Mouse (Mus musculus) forebrain, embryonic 11.5 days (tissue): ENCODE measurements at regions not wholly inside any gene's neighbourhood (a gene's known extent, or its start where the extent isn't known, plus 50 kb on each side); places are given as distances from the start of the nearest gene placed in this dataset.

Experiments used
- ATAC-seq: fragments of 200-750 bp; cut with Nextera tagmentation; replicated peaks from 2 replicates; pipeline ENCODE4 v1.8.0; 2017; ENCODE audit warnings: moderate TSS enrichment; ENCODE audit not compliant: low FRiP score
- DNase-seq: peaks from one replicate; pipeline ENCODE4 v3.0.0-alpha.2; 2017; ENCODE audit warnings: low spot score
- H3K27ac ChIP-seq: fragments of 300-500 bp; sonication (generic); 2 replicates; pipeline ENCODE4 v1.5.1; 2014; ENCODE audit warnings: low read depth, low read length
- H3K27me3 ChIP-seq: fragments of 300-500 bp; sonication (generic); 2 replicates; pipeline ENCODE4 v1.6.1; 2014; ENCODE audit warnings: mild to moderate bottlenecking, low read length, mixed read lengths; ENCODE audit not compliant: control insufficient read depth, insufficient read depth
- H3K36me3 ChIP-seq: fragments of 300-500 bp; sonication (generic); 2 replicates; pipeline ENCODE4 v1.6.1; 2014; ENCODE audit warnings: mild to moderate bottlenecking, low read length, moderate library complexity, mixed read lengths; ENCODE audit not compliant: control insufficient read depth, insufficient read depth
- H3K4me1 ChIP-seq: fragments of 300-500 bp; sonication (generic); replicated peaks from 2 replicates; pipeline ENCODE4 v1.6.1; 2014; ENCODE audit warnings: low read length, mixed read lengths; ENCODE audit not compliant: control insufficient read depth, insufficient read depth
- H3K4me2 ChIP-seq: fragments of 300-500 bp; sonication (generic); 2 replicates; pipeline ENCODE4 v1.6.1; 2014; ENCODE audit warnings: low read depth, mild to moderate bottlenecking, low read length, moderate library complexity, mixed read lengths; ENCODE audit not compliant: severe bottlenecking
- H3K4me3 ChIP-seq: fragments of 300-500 bp; sonication (generic); 2 replicates; pipeline ENCODE4 v1.5.1; 2014; ENCODE audit warnings: low read depth, low read length
- H3K9ac ChIP-seq: fragments of 300-500 bp; sonication (generic); 2 replicates; pipeline ENCODE4 v1.6.1; 2014; ENCODE audit warnings: low read length
- H3K9me3 ChIP-seq: fragments of 300-500 bp; sonication (generic); 2 replicates; pipeline ENCODE4 v1.6.1; 2016; ENCODE audit warnings: low read length, mixed read lengths; ENCODE audit not compliant: control insufficient read depth
- WGBS: fragments of 180-500 bp; shearing (Covaris S2); extraction: QIAGEN DNeasy Blood & Tissue Kit; methylation state at CpG from one replicate; pipeline ENCODE4 v1.1.7; 2014; 5-methylcytosine and 5-hydroxymethylcytosine counted together

- Histone ChIP-seq H3K9me3 (no peaks in the 10 kb centered on the region), H3K4me3 (no peak overlapping the region), H3K4me1 (no peaks in the 10 kb centered on the region), H3K4me2 (no peak overlapping the region), H3K36me3 (no peaks in the 10 kb centered on the region), H3K27me3 (no peaks in the 10 kb centered on the region), H3K27ac (no peak overlapping the region), H3K9ac (no peak overlapping the region)
- no peak for ATAC-seq
- DNase-seq: no peak
These were observed 86.9 kb downstream of the Ndufa10 start for GRCm38 (mm10) chr1:92386752-92387151.

GRCm38 (mm10) chr1:92384945-92385344 is 88.7 kb downstream of the Ndufa10 start:
- ATAC-seq (no peak), DNase-seq (no peak)
- no peak overlapping the region for H3K4me2 ChIP-seq
- no peaks in the 10 kb centered on the region for H3K4me1 ChIP-seq
- H3K36me3 ChIP-seq: no peaks in the 10 kb centered on the region
- H3K4me3 ChIP-seq: no peak overlapping the region
- no peak overlapping the region for H3K27ac ChIP-seq
- H3K27me3 ChIP-seq: no peaks in the 10 kb centered on the region
- H3K9ac ChIP-seq: no peak overlapping the region
- no peaks in the 10 kb centered on the region for H3K9me3 ChIP-seq

GRCm38 (mm10) chr1:92383749-92384148 is 89.9 kb downstream of the Ndufa10 start:
- ATAC-seq (no peak), DNase-seq (no peak)
- no peaks in the 10 kb centered on the region for H3K9me3 ChIP-seq
- H3K27me3 ChIP-seq: no peaks in the 10 kb centered on the region
- H3K36me3 ChIP-seq: no peaks in the 10 kb centered on the region
- no peak overlapping the region for H3K27ac ChIP-seq
- H3K9ac ChIP-seq: no peak overlapping the region
- no peak overlapping the region for H3K4me3 ChIP-seq
- H3K4me1 ChIP-seq: no peaks in the 10 kb centered on the region
- 71% methylated on average over 4 of the region's 4 CpGs for WGBS
- no peak overlapping the region for H3K4me2 ChIP-seq

DNA sequence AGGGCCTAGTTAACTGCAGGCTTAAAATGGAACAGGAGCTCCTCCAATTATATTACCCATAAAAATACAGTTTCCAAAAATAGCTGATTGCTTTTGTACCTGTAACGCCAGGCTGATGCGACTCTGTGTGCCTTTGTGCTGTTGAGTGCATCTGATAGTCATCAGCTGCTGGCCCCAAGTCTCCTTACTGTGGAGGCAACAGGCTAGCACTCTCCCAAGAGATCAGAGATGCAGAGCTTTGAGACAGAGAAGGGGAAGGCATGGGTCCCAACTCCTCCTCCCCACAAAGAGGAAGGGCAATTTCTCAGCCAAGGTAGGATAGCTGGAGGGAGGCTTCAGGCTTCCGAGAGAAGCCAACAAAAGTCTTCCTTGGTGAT is 94.2 kb downstream of the Ndufa10 start:
- Histone ChIP-seq H3K27ac (no peak overlapping the region), H3K36me3 (no peaks in the 10 kb centered on the region), H3K9ac (no peak overlapping the region), H3K9me3 (no peaks in the 10 kb centered on the region), H3K4me3 (no peak overlapping the region), H3K4me2 (no peak overlapping the region), H3K27me3 (no peaks in the 10 kb centered on the region), H3K4me1 (no peaks in the 10 kb centered on the region)
- WGBS: 73% methylated on average over 3 of the region's 3 CpGs
- DNase-seq (no peak), ATAC-seq (no peak)

- Histone ChIP-seq H3K27ac (no peak overlapping the region), H3K9ac (no peak overlapping the region), H3K9me3 (no peaks in the 10 kb centered on the region), H3K27me3 (no peaks in the 10 kb centered on the region), H3K36me3 (no peaks in the 10 kb centered on the region), H3K4me1 (no peaks in the 10 kb centered on the region), H3K4me3 (no peak overlapping the region), H3K4me2 (no peak overlapping the region)
- DNase-seq: no peak
- 61% methylated on average over 8 of the region's 8 CpGs for WGBS
- no peak for ATAC-seq
These were observed 94.7 kb downstream of the Ndufa10 start for GRCm38 (mm10) chr1:92378741-92379509.

GRCm38 (mm10) chr1:92376456-92376855 is 97.2 kb downstream of the Ndufa10 start:
- H3K27me3 ChIP-seq: no peaks in the 10 kb centered on the region
- no peak overlapping the region for H3K27ac ChIP-seq
- no peak overlapping the region for H3K9ac ChIP-seq
- 88% methylated on average over 4 of the region's 4 CpGs for WGBS
- H3K36me3 ChIP-seq: no peaks in the 10 kb centered on the region
- H3K9me3 ChIP-seq: no peaks in the 10 kb centered on the region
- no peak overlapping the region for H3K4me2 ChIP-seq
- ATAC-seq (no peak), DNase-seq (no peak)
- no peak overlapping the region for H3K4me3 ChIP-seq
- no peaks in the 10 kb centered on the region; the same call in 1 of the 2 replicates for H3K4me1 ChIP-seq

DNA sequence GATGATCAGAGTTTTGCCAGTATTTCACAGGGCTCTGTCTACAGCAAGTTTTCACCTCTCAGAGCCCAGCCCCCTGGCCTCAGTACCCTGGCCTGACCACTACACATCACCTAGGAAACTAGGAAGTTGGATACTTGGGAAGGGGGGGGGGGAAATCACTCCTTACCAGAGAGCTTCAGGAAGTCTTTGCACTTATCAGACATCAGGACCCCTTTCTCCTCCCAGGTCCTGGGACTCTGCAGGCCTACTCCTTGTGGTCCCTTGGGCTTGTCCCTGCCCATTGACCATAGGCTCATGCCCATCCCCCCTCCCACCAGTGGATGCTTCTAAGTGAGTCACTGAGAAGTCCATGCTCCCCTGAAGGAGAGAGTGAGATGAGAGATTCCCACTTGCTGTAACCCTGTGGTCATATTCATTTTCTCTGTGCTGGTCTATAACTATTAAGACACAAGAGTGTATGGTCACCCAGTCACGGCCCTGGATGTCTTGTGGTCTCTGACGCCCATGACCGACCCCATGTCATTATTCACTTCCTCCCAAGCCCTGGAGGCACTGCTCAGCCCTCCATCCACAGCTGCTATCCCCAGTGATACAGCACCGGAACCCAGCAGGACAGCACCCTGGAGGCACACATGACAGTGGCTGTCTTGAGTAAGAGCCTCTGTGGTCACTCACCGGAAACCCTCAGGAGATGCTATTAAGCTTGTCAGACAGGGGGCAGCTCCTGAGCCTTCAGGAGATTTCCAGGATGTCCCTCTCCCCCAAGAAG is 101.3 kb downstream of the Ndufa10 start:
- DNase-seq (no peak), ATAC-seq (no peak)
- Histone ChIP-seq H3K4me2 (no peak overlapping the region), H3K9ac (no peak overlapping the region), H3K27ac (no peak overlapping the region), H3K36me3 (no peaks in the 10 kb centered on the region), H3K4me1 (no peaks in the 10 kb centered on the region; the same call in 1 of the 2 replicates), H3K27me3 (no peaks in the 10 kb centered on the region), H3K4me3 (no peak overlapping the region), H3K9me3 (no peaks in the 10 kb centered on the region)
- 80% methylated on average over 5 of the region's 5 CpGs for WGBS

- Histone ChIP-seq H3K4me3 (no peak overlapping the region), H3K27me3 (no peaks in the 10 kb centered on the region), H3K9ac (no peak overlapping the region), H3K9me3 (no peaks in the 10 kb centered on the region), H3K36me3 (no peaks in the 10 kb centered on the region), H3K4me2 (no peak overlapping the region), H3K27ac (no peak overlapping the region), H3K4me1 (no peaks in the 10 kb centered on the region; the same call in 1 of the 2 replicates)
- WGBS: 67% methylated on average over 11 of the region's 11 CpGs
- ATAC-seq (no peak), DNase-seq (no peak)
These were observed 102.2 kb downstream of the Ndufa10 start for GRCm38 (mm10) chr1:92371357-92371981.
